Mouse (Mus musculus) right cerebral cortex, adult 2 months (tissue): ENCODE data around the gene Stk11ip.
A peak's percentile ranks its signal among the peaks of the same experiment; 100 is the strongest.

Source experiments
- DNase-seq, 2 experiments: peaks; one replicate each; pipeline ENCODE4 v3.0.0; 2021 to 2022; ENCODE audit warnings: low spot score in 2 of 2

Stk11ip gene

GRCm38 (mm10) chr1:75541496-75541895 lies 20.2 kb downstream of the Stk11ip start:
- no peak for DNase-seq

DNA sequence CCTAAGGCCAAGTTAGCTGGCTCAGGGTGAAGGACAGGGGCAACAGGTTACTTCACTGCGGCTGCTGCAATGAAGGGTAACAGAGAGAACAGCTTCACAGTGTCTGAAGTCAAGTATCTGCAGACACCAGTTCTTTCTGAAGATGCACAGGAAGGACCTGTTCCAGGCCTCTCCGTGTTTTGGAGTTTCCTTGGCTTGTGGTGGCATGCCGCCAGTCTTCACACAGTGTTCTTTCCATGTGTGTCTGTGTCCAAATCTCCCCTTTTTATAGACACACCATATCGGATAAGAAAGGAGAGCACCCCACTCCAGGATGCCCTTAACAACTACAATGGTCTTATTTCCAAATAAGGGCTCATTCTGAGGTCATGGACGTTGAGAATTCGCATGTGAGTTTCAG lies 23.0 kb downstream of the Stk11ip start:
- DNase-seq, result no peak

DNA sequence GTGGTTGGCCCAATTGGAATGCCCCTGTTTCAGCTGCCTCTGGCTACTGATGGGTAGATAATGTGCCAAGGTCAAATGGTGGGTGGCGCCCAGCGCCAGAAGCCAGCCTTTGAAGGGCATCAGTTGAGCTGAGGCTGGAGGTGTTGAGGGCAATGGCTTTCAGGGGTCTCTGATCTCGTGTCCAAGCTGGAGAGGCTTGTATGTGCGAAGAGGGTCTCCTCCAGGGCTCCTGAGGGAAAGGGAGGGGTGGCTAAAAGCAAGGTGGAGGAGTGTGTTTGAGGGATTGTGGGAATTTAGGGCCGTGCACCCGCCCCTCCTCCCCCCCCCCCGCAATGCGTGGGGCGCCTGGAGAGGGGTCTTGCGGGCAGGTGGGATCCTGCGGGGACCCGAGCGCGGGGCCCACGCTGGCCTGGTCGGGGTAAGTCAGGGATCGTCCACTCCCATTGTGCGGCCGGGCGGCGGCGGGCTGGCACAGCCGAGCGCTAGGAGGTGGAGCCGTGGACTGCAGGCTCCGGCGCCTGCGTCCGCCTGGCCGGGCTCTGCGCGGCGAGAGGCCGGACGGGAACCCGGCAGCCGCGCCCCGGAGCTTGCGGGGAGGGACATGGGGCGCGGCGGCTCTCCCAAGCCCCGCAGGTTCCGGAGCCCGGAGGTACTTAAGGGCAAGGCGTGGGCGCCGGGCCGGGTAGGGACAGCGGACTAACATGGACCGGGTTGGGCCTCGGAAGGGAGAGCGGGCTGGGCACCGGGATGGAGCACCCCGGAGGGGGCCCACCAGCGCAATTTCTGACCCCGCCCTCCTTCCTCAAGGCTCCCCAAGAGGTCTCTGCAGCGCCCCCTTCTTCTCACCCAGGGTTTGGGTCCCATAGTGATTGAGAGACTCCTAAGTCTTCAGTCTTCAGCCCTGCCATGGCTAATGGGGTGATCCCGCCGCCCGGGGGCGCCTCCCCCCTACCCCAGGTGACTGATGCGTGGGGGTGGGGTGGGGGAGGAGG lies 24.9 kb downstream of the Stk11ip start, which contains the start of gene Slc4a3:
Gene Slc4a3, plus strand, starts transcription at position 302 of the 992 bp plus-strand sequence.
- peak in 1 of 2 experiments; percentile 66 for DNase-seq

GRCm38 (mm10) chr1:75547351-75547750 lies 26.0 kb downstream of the Stk11ip start:
- no peak for DNase-seq

- no peak for DNase-seq
Observed at GRCm38 (mm10) chr1:75548083-75548482, 26.8 kb downstream of the Stk11ip start.

DNA sequence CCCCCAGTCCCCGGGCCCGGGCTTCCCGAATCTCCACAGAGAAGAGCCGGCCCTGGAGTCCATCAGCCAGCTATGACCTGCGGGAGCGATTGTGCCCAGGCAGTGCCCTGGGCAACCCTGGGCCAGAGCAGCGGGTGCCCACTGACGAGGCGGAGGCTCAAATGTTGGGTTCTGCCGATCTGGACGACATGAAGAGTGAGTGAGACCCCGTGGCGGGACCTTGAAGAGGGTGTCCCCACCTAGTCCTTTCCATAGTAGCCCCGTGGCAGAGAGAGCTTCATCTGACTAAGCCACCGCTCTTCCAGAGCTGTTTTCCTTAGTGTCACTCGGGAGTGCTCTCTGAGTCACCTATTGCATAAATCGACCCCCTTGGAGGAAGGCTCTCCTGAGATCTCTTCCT lies 27.5 kb downstream of the Stk11ip start:
- DNase-seq, result no peak

DNA sequence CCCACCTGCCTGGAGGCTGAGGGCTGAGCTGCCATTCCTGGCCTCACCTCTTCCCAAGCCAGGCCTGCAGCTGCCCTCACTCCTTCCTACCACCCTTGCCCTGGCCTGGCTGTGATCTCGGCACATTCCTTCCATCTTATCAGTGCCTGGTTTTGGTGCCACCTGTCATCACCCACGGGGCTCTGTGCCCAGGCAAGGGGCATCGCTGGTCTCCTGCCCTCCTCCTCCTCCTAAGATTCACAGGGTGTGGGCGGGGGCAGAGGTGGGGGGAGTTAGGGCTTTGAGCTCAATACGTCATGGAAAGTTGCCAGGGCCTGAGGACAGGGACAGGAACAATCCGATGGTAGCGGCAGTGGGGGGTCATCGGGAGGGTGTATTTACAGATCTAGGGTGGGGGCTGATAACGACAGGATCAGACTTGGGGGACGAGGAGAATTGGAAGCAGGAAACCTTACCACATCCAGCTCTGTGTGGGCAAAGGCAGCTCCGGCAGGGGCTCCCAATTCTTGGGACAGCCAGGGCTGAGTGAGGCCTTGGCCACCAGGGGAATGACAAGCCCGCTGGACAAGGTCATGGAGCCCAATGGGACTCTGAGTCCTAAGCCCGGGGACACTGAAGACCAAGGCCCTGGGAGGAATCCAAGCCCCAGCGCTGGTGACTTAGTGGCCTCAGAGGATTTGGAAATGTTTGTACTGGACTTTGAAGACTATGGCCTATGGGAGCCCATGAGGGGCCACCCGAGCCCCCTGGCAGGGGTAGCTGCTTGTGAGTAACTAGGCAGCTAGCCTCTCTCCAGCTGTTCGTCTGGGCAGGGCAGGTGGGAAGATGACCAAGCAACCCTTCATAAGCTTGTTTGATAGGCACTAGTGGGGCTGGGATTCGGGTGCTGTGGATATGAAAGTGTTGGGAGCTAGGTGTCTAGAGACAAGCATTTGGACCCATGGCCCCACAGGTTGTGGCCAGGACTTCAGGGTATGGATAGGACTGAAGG lies 28.3 kb downstream of the Stk11ip start:
- no peak for DNase-seq

DNA sequence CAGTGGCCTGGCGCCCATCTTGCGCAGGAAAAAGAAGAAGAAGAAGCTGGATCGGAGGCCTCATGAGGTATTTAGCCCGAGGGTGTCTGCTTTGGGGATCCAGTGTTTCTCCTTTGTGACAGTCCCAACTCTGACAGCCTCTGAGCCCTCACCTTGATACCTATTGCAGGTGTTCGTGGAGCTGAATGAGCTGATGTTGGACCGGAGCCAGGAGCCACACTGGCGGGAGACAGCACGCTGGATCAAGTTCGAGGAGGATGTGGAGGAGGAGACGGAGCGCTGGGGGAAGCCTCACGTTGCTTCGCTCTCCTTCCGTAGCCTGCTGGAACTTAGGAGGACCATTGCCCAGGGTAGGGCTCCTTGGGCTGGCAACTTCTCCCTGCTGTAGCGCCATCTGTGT lies 29.3 kb downstream of the Stk11ip start:
- DNase-seq, result no peak

DNA sequence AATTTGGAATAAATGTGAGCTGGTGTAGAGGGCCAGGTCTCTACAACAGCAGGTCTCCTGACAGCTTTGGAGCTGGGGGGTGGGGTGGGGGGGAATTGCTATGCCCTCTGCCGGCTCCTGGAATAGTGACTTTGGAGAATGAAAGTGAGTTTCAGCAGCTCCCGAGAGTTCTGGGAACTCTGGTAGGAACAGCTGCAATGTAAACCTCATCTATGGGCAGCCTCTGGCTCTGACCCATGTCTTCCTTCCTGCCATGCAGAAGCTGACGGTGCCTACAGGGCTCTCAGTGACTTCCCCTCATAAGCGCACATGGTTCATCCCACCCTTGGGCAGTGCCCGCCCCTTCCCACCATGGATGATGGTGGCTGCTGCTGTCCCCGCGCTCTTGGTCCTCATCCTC lies 34.4 kb downstream of the Stk11ip start:
- DNase-seq, result no peak

- DNase-seq, result no peak
Observed at GRCm38 (mm10) chr1:75556143-75556781, 34.9 kb downstream of the Stk11ip start.

DNA sequence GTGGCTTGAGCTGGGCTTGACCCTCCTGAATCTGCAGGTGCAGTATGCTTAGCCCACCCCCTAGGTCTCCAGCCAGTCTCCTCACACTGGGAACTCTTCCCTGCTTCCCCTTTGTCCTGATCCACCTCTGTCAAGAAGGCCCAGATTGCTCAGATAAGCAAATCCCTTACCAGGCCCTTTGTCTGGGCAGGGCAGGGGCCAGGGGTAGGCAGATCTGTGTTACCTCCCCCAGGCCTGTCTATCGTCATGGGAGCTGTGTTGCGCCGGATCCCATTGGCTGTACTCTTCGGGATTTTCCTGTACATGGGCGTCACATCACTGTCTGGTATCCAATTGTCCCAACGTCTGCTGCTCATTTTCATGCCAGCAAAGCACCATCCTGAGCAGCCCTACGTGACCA lies 35.7 kb downstream of the Stk11ip start:
- no peak for DNase-seq

- no peak for DNase-seq
Observed at GRCm38 (mm10) chr1:75558388-75559178, 37.3 kb downstream of the Stk11ip start.

DNA sequence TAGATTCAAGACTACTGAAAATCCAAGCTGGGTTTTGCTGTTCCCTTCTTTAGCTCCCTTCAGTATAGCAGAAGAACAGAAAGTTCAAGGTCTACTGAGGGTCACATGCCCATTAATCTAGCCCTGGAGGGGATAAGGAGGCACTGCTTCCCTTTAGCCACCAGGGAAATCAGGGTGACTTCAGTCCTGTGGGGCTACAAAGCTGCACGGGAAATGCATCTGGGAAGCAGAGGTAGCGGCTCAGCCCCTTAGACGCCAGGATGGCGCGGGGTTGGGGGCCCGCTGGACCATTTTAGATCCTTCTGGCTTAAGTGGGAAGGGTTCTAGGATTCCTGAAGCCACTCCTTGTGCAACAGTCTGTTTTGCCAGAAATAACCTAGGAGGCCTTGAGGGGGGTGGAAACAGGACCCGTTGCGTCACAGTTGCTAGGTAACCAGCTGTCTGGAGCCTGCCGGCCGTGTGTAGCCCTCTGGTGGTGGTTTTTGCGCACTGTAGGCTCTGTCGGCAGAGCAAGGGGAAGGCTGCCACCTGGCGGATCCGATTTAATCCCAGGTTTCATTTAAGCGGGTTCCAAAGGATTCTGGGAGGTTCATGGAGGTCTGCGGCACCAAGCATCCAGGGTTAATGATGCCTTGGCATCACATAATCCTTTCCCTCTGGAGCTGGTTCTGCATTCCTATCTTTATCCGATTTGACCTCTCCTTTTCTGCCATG lies 38.0 kb downstream of the Stk11ip start:
- DNase-seq, result peak; percentile 97 to 98

DNA sequence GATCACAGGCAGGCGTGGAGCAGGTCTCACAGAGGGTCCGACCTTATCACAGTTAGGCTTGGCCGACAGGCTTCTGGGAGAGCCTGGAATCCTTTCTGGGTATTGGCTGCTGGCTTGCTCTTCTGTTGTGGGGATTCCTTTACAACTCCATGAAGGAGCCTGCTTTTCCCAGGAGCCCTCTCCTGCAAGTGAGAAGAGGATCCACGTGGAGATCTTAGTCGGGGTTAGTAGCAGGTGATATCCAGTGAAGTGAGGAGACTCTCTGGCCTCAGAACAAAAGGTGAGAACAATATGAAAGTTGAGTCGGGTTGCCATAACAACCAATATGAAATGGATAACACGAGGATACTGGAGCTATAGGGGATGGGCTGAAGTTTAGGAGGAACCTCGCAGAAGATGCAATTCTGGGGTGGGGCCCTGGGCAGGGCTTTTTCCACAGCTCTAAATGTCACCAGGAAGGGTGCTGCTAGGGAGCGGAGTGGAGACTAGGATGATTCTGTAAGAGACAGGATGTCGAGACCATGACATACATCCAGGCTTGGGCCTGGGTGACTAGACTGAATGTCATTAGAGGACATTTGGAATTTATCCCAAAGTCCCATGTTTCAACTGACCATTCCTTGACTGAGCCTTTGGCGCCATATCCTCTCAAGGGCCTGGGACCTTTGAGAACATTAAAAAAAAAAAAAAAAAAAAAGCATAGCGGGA lies 39.0 kb downstream of the Stk11ip start:
- DNase-seq, result no peak

DNA sequence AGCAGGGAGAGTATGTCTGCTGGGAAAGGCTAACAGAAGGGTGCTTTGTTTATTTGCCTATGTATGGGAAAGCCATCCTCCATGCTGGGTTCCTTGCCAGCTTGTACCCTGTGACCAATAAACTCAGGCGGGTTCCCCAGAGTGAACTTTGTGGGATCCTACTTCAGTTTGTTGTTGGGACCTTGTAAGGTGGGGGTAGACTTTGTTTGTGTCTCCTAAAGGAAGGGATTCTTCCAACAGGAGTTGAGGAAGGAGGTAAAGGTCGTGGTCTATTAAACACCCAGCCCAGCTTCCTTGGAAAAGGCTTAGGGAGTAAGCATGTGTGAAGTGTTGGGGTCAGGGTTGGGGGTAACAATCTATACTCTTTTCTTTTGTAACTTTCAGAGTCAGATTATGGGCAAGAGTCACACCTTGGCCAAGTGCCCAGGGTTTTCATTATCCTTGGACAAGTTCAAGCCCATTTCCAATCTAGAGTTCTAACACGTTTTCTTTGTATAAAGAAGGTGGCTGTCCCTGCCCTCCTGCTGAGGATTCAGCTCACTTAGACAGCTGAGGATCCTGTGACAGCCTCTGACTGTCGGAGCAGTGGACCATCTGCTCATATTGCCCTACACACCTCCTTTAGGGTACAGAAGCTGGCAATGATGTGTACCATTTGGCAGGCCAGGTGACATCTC lies 40.0 kb downstream of the Stk11ip start:
- no peak for DNase-seq

- DNase-seq, result no peak
Observed at GRCm38 (mm10) chr1:75561898-75562238, 40.5 kb downstream of the Stk11ip start.

- no peak for DNase-seq
Observed at GRCm38 (mm10) chr1:75564102-75564501, 42.8 kb downstream of the Stk11ip start.

DNA sequence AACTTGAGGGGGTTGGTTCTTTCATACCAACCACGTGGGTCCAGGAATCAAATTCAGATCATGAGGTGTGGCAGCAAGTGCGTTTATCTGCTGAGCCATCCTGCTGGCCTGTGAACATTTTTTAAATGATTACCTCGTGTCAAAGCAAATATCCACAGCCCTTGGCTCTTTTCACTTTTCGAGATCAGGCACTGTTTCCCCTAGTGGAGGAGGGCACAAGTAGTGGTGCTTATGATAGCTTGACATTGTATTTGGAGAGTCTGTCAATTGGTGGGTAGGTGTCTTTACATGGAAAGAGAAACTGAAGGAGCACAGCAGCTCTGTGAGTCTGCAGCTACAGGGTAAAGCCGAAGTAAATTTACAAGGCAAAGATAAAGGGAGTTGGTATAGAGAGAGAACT lies 43.6 kb downstream of the Stk11ip start:
- no peak for DNase-seq

DNA sequence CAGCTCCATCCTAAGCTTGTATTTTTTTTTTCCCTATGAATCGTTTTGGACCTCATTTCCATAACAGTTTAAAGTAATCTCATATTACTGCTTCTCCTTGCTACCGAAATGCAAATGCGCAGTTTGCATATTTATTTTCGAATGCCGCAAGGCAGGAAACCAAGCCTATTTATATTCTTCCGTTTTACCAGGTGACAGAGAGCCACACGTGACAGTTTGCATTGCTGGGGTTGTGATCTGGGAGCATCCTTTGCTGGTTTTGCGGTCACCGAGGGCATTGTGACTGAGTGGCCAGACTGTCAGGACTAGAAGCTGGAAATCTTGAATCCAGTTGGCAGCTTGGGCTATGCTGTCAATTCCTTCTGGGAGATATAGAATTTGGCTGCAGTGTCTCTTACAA lies 44.3 kb downstream of the Stk11ip start:
- no peak for DNase-seq
